Mouse (Mus musculus) left cerebral cortex, adult 6 months (tissue): ENCODE measurements around the gene Pprc1. TPM values are rescaled to one million over a fixed set of nuclear protein-coding genes. Genes with fewer than 3 reads are reported as not detected.

Source experiments
- long read RNA-seq, 2 experiments: library from polyadenylated mRNA; unstranded; transcript quantifications; one replicate each; pipeline ENCODE4 v2.0.0; 2019 to 2020
- polyA plus RNA-seq: library from polyadenylated mRNA; unstranded; fragments of <200 nt; fragmentation: Nextera tagmentation; gene quantifications from 2 replicates; pipeline ENCODE4 v1.2.3, GENCODE M21; 2021

Pprc1 gene
- polyA plus RNA-seq, result 3.2 and 4.5 TPM in 2 replicates
- long read RNA-seq, experiment 1, partial matches to known transcripts, result 6 of 10 reads
- long read RNA-seq, experiment 1, other reads (novel, unspliced or antisense), result 4 of 10 reads
- long read RNA-seq, experiment 2, partial matches to known transcripts, result 2 of 2 reads
- long read RNA-seq, experiment 2, other reads (novel, unspliced or antisense), result 0 of 2 reads

DNA sequence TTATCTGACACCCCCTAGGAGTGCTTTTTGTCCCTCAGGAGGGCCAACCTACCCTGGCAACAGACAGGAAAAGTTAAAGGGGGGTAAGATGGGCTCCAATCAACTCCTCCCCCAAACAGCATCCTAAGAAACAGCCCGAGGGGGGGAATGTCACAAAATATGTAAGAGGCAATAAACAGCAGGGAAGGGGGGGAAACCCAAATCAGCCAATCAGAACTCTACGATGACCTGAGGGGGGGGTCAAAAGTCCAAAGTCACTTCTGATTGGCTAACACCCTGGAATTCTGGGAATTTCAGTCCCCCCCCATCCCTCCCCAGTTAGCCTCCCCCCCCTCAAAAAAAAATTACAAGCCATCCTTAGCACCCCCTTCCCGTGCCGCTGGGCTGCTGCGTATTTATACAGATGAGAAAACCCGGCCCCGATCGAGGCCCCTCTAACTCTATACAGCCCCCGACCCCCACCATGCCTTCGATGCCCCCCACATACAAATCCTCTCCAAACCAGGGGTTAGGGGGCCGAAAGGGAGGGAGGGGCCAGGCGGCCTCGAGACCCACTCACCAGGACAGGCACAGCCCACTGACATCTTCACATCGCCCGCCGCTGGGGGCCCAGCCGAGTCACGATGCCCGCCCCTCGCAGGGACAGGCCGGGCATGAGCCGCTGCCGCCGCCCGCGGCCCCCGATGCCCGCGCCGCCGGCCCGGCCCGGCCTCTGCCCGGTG, at the start of gene Pprc1:
Gene Pprc1, plus strand, starts transcription at position 616 of the 722 bp plus-strand sequence.

DNA sequence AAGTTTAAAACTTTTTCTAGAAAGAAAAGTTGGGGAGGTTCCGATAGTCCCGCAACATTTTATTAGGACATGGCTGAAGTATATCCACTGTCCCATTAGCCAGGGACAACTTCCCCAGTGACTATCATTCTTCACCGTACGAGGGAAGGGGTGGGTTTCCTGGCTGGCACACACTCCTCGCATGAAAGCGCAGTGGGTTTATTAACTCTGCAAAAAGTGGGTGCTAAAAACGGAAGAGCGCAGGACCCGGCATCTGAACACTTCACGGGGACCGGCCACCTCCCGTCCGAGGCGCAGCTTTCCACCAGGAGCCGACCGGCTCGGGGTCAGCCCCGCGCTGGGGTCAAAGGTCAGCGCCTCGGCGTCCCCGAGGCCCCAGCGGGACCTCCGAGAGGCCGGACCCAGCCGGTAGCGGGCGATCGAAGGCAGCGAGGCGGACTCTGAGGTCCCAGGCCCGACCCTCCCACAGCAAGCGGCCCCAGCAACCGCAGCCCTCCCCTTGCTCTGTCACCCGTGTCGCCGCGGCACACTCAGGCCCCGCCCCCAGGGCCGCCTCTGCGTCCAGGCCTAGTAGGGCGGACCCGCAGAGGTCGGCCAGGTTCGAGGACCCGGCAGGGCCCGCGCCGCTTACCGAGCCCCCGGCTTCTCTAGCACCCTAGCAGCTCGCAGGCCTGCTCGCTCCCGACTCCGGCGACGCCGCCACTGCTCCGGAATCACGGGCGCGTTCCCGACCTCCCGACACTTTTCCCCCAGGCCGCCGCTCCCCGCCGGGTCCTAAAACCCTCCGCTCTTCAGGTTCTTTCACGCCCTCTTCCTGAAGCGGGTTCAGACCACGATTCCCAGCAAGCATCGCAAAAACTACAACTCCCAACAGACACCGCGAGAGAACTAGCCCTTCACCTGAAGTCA, 46.6 kb upstream of the Pprc1 start, which contains the start of gene Armh3:
Gene Armh3, minus strand, starts transcription at position 704 of the 909 bp plus-strand sequence.

DNA sequence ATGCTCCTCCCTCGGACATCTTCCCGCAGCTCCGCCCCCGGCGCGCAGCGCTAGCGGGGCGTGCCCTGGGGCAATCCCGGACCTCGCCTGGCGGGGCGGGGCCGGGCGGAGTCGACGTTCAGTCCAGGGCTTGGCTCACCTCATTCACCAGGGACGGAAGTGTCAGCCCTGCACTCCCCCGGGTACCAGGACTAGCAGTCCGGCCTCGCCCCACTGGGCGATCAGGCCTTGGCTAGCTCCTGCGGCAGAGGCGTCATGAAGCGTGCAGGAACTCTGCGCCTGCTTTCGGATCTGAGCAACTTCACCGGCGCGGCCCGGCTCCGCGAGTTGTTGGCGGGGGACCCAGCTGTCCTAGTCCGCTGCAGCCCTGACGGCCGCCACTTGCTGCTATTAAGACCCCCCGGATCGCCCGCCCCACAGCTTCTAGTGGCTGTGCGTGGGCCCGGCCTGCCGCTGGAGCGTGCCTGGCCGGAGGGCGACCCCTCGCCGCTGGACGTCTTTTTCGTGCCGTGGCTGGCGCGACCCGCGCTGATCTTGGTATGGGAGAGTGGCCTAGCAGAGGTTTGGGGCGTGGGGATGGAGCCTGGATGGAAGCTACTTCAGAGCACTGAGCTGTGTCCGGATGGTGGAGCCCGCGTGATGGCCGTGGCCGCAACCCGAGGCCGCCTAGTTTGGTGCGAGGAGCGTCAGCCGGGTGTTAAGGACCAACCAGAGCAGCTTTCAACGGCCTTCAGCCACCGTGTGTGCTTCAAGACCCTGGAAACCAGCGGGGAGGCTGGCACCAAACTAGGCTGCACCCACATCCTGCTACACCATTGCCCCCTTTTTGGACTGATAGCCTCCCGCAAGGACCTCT, 41.1 kb upstream of the Pprc1 start, which contains the start of gene Hps6:
Gene Hps6, plus strand, starts transcription at position 138 of the 856 bp plus-strand sequence.

DNA sequence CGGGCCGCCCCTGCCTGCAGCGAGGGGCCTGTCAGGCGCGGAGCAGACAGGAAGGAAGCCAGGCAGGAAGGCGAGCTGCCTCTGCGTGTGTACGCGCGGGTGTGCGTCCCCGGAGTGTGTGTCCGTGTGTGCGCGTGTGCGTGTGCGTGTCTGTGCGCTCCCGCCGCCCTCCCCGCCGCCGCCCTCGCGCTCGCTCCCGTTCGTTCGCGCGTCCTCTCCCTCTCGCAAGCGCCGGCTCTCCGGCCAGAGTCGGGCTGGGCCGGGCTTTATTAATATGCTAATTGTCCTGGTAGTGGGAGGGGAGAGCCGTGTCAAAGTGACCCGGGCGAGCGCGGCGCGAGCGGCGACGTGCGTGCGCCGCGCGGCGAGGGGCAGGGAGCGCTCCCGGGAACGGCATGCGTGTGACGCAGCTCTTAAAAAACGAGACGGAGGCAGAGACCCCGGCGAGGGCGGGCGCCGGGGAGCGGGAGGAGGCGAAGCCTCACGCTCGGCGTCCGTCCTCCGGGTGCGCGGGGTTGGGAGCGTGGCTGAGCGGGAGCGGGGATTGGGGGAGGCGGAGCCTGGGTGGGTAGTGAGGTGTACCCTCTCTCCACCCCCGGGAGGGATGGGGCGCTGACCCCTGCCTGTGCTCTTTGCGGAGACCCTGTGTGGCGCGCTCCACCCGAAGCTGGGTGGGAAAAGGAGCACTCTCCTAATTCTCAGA, 458 bp downstream of the Pprc1 start, which contains the start of gene Ldb1:
Gene Ldb1, minus strand, starts transcription at position 222 of the 703 bp plus-strand sequence.

DNA sequence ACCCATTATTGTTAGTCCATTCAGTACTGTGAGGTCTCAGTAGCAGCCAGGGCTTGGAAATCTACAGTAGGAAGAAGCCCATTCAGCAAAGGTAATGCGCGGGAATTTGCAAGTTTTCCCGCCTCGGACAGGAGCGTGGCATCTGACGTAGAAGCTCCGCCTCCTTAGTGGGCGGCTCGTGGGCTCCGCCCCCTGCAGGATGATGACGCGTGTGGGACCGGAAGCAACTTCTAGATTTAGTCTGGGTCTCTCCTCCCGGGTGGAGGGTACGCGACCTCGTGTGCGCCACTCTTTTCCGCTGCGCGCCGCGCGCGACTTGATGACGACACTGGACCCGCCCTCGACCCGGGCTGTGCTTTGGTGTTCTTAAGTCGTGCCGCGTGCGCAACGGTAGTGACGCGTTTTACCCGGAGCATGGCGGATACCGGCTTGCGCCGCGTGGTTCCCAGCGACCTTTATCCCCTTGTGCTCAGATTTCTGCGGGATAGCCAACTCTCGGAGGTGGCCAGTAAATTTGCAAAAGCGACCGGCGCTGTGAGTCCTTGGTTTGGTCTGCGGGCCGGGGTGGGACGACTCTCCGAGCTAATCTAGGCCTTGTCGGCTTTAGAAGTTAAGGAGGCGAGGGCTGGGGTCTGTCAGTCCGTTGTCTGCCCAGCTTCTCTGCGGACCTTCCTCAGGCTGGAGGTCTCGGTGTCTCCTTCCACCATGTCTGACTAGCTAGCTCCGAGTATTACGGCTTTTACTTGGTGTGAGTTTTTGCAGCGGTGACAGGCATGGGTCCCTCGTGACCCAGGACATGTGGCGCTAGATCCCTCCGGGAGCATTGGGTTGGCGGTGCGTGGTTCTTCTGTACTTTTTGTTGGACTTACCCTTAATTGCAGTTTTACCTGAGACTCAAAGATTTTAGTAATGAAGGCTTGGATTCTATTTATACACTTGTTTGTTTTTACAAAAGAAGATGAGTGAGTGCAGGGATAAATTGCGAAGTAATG, 31.2 kb downstream of the Pprc1 start, which contains the start of gene Nolc1:
Gene Nolc1, plus strand, starts transcription at position 248 of the 992 bp plus-strand sequence.

Other genes with a start within 250 kb of the Pprc1 start
- 25.3 and 82.7 TPM in 2 replicates for gene Kcnip2, start 228.8 kb upstream of the Pprc1 start, polyA plus RNA-seq
- gene Armh3, start 46.4 kb upstream of the Pprc1 start, polyA plus RNA-seq, result 8.4 and 13.1 TPM in 2 replicates
- 5.5 and 7.0 TPM in 2 replicates for gene Hps6, start 41.4 kb upstream of the Pprc1 start, polyA plus RNA-seq
- 6.3 and 10.7 TPM in 2 replicates for gene Ldb1, start 328 bp downstream of the Pprc1 start, polyA plus RNA-seq
- gene Nolc1, start 31.0 kb downstream of the Pprc1 start, polyA plus RNA-seq, result 37.8 and 48.7 TPM in 2 replicates
- not detected in 2 replicates for gene Elovl3, start 87.0 kb downstream of the Pprc1 start, polyA plus RNA-seq
- 0.08 and 0.34 TPM in 2 replicates for gene Pitx3, start 103.4 kb downstream of the Pprc1 start, polyA plus RNA-seq
- gene Gbf1, start 107.6 kb downstream of the Pprc1 start, polyA plus RNA-seq, result 25.6 and 31.8 TPM in 2 replicates